Mouse (Mus musculus): ENCODE results near the gene Wdr43. TPM values are rescaled to one million over a fixed set of nuclear protein-coding genes. Genes with fewer than 3 reads are reported as not detected.

Wdr43 gene
- polyA plus RNA-seq, 1 experiment = 24.1 TPM

DNA sequence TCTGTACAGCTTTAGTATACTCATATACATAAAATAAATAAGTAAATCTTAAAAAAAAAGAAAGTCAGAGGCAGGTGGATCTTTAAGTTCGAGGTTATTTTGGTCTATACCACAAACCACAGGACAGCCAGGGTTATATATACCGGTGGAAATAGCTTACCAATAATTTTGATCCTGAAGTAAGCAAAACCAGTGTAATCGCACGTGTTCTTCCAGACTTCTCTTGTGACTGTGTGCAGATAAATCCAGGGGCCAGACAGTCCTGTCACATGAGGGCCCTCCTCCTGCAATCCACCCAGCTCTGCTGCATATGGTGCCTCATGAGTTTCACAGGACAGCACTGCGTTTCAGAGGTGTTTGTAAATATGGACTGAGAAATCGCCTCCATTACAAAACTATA, 47.8 kb downstream of the Wdr43 start:
- no peak overlapping the region for H3K4me2 ChIP-seq (ENCODE audit: low read depth)
- TF ChIP-seq REST (IDR thresholded peaks at IDR 0.05; ENCODE audit: insufficient read depth, insufficient read length) = no peak
- no peak for TF ChIP-seq CEBPB (IDR thresholded peaks at IDR 0.05; ENCODE audit: insufficient read depth, poor library complexity, severe bottlenecking)
- no peak for TF ChIP-seq POLR2A (IDR thresholded peaks at IDR 0.05; ENCODE audit: insufficient read length, low read depth)
- no peak for TF ChIP-seq MYOD1 (IDR thresholded peaks at IDR 0.05; ENCODE audit: control insufficient read depth in 1 of 3, insufficient read length in 2 of 3, low read depth in 2 of 3)
- TF ChIP-seq USF1 (IDR thresholded peaks at IDR 0.05; ENCODE audit: low read depth) = no peak
- no peak for TF ChIP-seq MYOG (IDR thresholded peaks at IDR 0.05; ENCODE audit: control insufficient read depth in 1 of 3, insufficient read depth in 1 of 3, insufficient read length in 2 of 3, low read depth in 2 of 3)
- no peak for TF ChIP-seq TCF12 (IDR thresholded peaks at IDR 0.05; ENCODE audit: insufficient read depth, poor library complexity, severe bottlenecking)
- no peak for TF ChIP-seq POLR2AphosphoS2 (IDR thresholded peaks at IDR 0.05; ENCODE audit: insufficient read length, low read depth)
- TF ChIP-seq E2F4 (IDR thresholded peaks at IDR 0.05; ENCODE audit: insufficient read depth) = no peak
- TF ChIP-seq TCF3 (IDR thresholded peaks at IDR 0.05; ENCODE audit: insufficient read length, low read depth) = no peak
- TF ChIP-seq MAX (IDR thresholded peaks at IDR 0.05; ENCODE audit: low read depth) = no peak
- TF ChIP-seq SRF (IDR thresholded peaks at IDR 0.05; ENCODE audit: control insufficient read depth, insufficient read length, low read depth) = no peak

DNA sequence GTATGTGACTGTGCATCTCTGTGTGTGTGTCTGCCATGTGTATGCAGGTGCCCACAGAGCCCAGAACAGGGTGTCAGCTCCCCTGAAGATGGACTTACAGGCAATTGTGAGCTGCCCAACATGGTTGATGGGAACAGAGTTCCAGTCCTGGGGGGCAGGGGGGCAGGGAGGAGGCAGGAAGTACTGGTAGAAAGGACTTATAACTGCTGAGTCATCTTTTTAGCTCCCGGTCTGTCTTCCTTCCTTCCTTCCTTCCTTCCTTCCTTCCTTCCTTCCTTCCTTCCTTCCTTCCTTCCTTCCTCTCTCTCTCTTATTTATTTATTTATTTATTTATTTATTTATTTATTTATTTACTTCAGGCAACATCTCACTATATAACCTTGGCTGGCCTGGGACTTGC, 48.5 kb downstream of the Wdr43 start:
- Histone ChIP-seq H3ac (ENCODE audit: control insufficient read depth, insufficient read length) (no peak overlapping the region), H3K4me2 (ENCODE audit: low read depth) (no peak overlapping the region), H3K36me3 (ENCODE audit: control insufficient read depth, insufficient read depth) (no peaks in the 10 kb centered on the region), H3K79me2 (ENCODE audit: control insufficient read depth, insufficient read depth) (no peaks in the 10 kb centered on the region), H3K4me3 (no peak overlapping the region), H3K27me3 (ENCODE audit: control insufficient read depth, insufficient read depth, insufficient read length) (no peaks in the 10 kb centered on the region)
- no peak for TF ChIP-seq CEBPB (IDR thresholded peaks at IDR 0.05; ENCODE audit: insufficient read depth, poor library complexity, severe bottlenecking)
- no peak for TF ChIP-seq TCF3 (IDR thresholded peaks at IDR 0.05; ENCODE audit: insufficient read length, low read depth)
- no peak for TF ChIP-seq POLR2AphosphoS2 (IDR thresholded peaks at IDR 0.05; ENCODE audit: insufficient read length, low read depth)
- TF ChIP-seq SRF (IDR thresholded peaks at IDR 0.05; ENCODE audit: control insufficient read depth, insufficient read length, low read depth) = no peak
- TF ChIP-seq REST (IDR thresholded peaks at IDR 0.05; ENCODE audit: insufficient read depth, insufficient read length) = no peak

More for the DNA sequence above, 47.8 kb downstream of the Wdr43 start:
- Histone ChIP-seq H3K79me2 (ENCODE audit: control insufficient read depth, insufficient read depth) (no peaks in the 10 kb centered on the region), H3K4me3 (no peak overlapping the region), H3K27me3 (ENCODE audit: control insufficient read depth, insufficient read depth, insufficient read length) (no peaks in the 10 kb centered on the region), H3K36me3 (ENCODE audit: control insufficient read depth, insufficient read depth) (no peaks in the 10 kb centered on the region), H3ac (ENCODE audit: control insufficient read depth, insufficient read length) (no peak overlapping the region)

DNA sequence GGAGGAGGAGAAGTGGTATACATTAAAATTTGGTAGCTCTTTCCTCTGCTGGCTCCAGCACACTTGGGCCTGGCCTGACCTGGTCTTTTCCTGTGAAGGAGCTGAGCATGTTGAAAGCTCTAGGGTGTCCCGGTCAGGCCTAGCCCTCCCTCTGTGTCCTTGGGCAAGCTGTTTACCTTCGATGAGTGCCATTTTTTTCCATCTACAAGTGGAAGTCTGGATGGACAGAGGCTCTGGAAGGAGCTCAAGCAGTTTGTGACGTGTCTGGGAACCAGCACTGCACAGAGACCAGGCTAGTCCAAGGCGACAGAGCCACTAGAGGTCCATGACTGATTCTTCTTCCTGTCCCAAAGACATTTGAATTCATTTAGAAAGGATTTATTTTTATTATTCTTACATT, 49.5 kb downstream of the Wdr43 start:
- H3K4me2 ChIP-seq (ENCODE audit: low read depth) = no peak overlapping the region
- no peak overlapping the region for H3ac ChIP-seq (ENCODE audit: control insufficient read depth, insufficient read length)
- H3K4me3 ChIP-seq = no peak overlapping the region
- no peaks in the 10 kb centered on the region for H3K36me3 ChIP-seq (ENCODE audit: control insufficient read depth, insufficient read depth)
- H3K79me2 ChIP-seq (ENCODE audit: control insufficient read depth, insufficient read depth) = no peaks in the 10 kb centered on the region
- no peaks in the 10 kb centered on the region for H3K27me3 ChIP-seq (ENCODE audit: control insufficient read depth, insufficient read depth, insufficient read length)
- TF ChIP-seq POLR2AphosphoS2 (IDR thresholded peaks at IDR 0.05; ENCODE audit: insufficient read length, low read depth) = no peak

DNA sequence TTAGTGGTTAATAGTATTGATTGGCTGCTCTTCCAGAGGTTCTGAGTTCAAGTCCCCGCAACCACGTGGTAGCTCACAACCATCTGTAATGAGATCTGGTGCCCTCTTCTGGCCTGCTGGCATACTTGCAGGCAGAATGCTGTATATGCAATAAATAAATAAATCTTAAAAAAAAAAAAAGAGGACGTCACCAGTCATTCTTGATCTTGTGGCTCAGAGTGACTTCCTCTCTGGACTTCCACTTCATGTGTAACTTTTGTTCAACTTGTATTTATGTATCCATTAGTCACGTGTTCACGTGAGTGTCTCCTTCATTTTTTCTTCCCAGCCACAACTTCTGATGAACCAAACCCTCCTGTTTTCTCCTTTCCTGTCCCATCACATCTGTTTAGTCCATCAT, 53.8 kb downstream of the Wdr43 start:
- Histone ChIP-seq H3K27me3 (ENCODE audit: control insufficient read depth, insufficient read depth, insufficient read length) (no peaks in the 10 kb centered on the region), H3K4me3 (no peak overlapping the region), H3ac (ENCODE audit: control insufficient read depth, insufficient read length) (no peak overlapping the region), H3K79me2 (ENCODE audit: control insufficient read depth, insufficient read depth) (no peaks in the 10 kb centered on the region), H3K36me3 (ENCODE audit: control insufficient read depth, insufficient read depth) (no peaks in the 10 kb centered on the region), H3K4me2 (ENCODE audit: low read depth) (no peak overlapping the region)
- TF ChIP-seq TCF12 (IDR thresholded peaks at IDR 0.05; ENCODE audit: insufficient read depth, poor library complexity, severe bottlenecking) (no peak), POLR2AphosphoS2 (IDR thresholded peaks at IDR 0.05; ENCODE audit: insufficient read length, low read depth) (no peak), USF1 (IDR thresholded peaks at IDR 0.05; ENCODE audit: low read depth) (no peak), SRF (IDR thresholded peaks at IDR 0.05; ENCODE audit: control insufficient read depth, insufficient read length, low read depth) (no peak), MYOG (IDR thresholded peaks at IDR 0.05; ENCODE audit: control insufficient read depth in 1 of 3, insufficient read depth in 1 of 3, insufficient read length in 2 of 3, low read depth in 2 of 3) (no peak), TCF3 (IDR thresholded peaks at IDR 0.05; ENCODE audit: insufficient read length, low read depth) (no peak), CEBPB (IDR thresholded peaks at IDR 0.05; ENCODE audit: insufficient read depth, poor library complexity, severe bottlenecking) (no peak), MYOD1 (IDR thresholded peaks at IDR 0.05; ENCODE audit: control insufficient read depth in 1 of 3, insufficient read length in 2 of 3, low read depth in 2 of 3) (no peak), MAX (IDR thresholded peaks at IDR 0.05; ENCODE audit: low read depth) (no peak), E2F4 (IDR thresholded peaks at IDR 0.05; ENCODE audit: insufficient read depth) (no peak), POLR2A (IDR thresholded peaks at IDR 0.05; ENCODE audit: insufficient read length, low read depth) (no peak), REST (IDR thresholded peaks at IDR 0.05; ENCODE audit: insufficient read depth, insufficient read length) (no peak)

DNA sequence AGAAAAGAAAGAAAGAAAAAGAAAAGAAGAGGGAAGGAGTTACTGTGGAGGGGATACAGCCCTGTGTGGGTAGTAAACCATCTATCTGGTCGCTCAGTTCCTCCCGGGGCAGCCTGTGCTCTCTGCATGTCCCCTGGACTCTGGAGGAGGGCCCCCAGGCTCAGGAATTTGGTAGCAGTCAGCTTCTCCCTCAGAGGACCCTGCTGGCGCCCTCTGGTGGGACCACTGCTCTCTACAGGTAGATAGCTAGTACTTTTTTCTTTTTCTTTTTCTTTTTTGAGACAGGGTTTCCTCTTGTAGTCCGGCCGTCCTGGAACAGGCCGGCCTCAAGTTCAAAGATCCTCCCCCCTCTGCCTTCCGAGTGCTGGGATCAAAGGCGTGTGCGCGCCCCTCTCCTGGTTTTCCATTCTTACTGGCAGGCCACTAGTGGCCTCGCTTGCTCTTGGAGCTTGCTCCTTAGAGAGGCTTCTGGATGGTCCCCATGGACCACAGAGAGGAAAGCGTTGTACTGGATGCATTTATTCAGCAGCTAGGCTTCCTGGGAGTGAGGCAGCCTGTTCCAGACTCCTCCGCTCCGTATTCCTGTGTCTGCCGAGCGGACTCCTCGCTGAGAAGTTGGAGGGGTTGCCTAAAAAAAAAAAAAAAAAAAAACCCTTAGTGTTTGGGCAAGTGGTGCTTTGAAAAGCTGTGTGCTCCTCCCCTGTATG, 56.3 kb downstream of the Wdr43 start:
- Histone ChIP-seq H3K4me2 (ENCODE audit: low read depth) (no peak overlapping the region), H3K79me2 (ENCODE audit: control insufficient read depth, insufficient read depth) (no peaks in the 10 kb centered on the region), H3K4me3 (no peak overlapping the region), H3ac (ENCODE audit: control insufficient read depth, insufficient read length) (no peak overlapping the region), H3K36me3 (ENCODE audit: control insufficient read depth, insufficient read depth) (no peaks in the 10 kb centered on the region), H3K27me3 (ENCODE audit: control insufficient read depth, insufficient read depth, insufficient read length) (no peaks in the 10 kb centered on the region)
- TF ChIP-seq REST (IDR thresholded peaks at IDR 0.05; ENCODE audit: insufficient read depth, insufficient read length) (no peak), TCF12 (IDR thresholded peaks at IDR 0.05; ENCODE audit: insufficient read depth, poor library complexity, severe bottlenecking) (no peak), MYOD1 (IDR thresholded peaks at IDR 0.05; ENCODE audit: control insufficient read depth in 1 of 3, insufficient read length in 2 of 3, low read depth in 2 of 3) (no peak), E2F4 (IDR thresholded peaks at IDR 0.05; ENCODE audit: insufficient read depth) (no peak), USF1 (IDR thresholded peaks at IDR 0.05; ENCODE audit: low read depth) (no peak), SRF (IDR thresholded peaks at IDR 0.05; ENCODE audit: control insufficient read depth, insufficient read length, low read depth) (no peak), MYOG (IDR thresholded peaks at IDR 0.05; ENCODE audit: control insufficient read depth in 1 of 3, insufficient read depth in 1 of 3, insufficient read length in 2 of 3, low read depth in 2 of 3) (no peak), POLR2AphosphoS2 (IDR thresholded peaks at IDR 0.05; ENCODE audit: insufficient read length, low read depth) (no peak), CEBPB (IDR thresholded peaks at IDR 0.05; ENCODE audit: insufficient read depth, poor library complexity, severe bottlenecking) (no peak), MAX (IDR thresholded peaks at IDR 0.05; ENCODE audit: low read depth) (no peak), POLR2A (IDR thresholded peaks at IDR 0.05; ENCODE audit: insufficient read length, low read depth) (no peak), TCF3 (IDR thresholded peaks at IDR 0.05; ENCODE audit: insufficient read length, low read depth) (no peak)
